Mouse (Mus musculus) MEL (cell line): ENCODE measurements around the gene Tmem95. TPM values are rescaled to one million over a fixed set of nuclear protein-coding genes. Genes with fewer than 3 reads are reported as not detected.

Experiments used
- DNase-seq: peaks from one replicate; pipeline ENCODE4 v3.0.0; 2011; ENCODE audit warnings: low read depth, low spot score
- H3K27ac ChIP-seq: 2 replicates; pipeline ENCODE4 v1.5.1; 2012; ENCODE audit warnings: low read depth, mild to moderate bottlenecking, control low read depth, low read length, moderate library complexity; ENCODE audit not compliant: control insufficient read depth
- H3K27me3 ChIP-seq, 2 experiments: fragments of 150-350 bp in 1 of 2; sonication (generic) in 1 of 2; 2 replicates each; pipeline ENCODE4 v1.6.1; 2012; ENCODE audit warnings: low read length in 2 of 2, mild to moderate bottlenecking in 2 of 2, improper control_type of control experiment in 1 of 2, moderate library complexity in 1 of 2; ENCODE audit not compliant: insufficient read depth in 2 of 2, control insufficient read depth in 1 of 2
- H3K36me3 ChIP-seq, 2 experiments: 2 replicates each; pipeline ENCODE4 v1.6.1; 2012 to 2014; ENCODE audit warnings: low read length in 2 of 2, improper control_type of control experiment in 1 of 2, inconsistent platforms in 1 of 2, mild to moderate bottlenecking in 1 of 2; ENCODE audit not compliant: insufficient read depth in 2 of 2, control insufficient read depth in 1 of 2
- H3K4me1 ChIP-seq, 2 experiments: fragments of 150-350 bp in 1 of 2; sonication (generic) in 1 of 2; 2 replicates each; pipeline ENCODE4 v1.6.1; 2012; ENCODE audit warnings: low read length in 2 of 2, improper control_type of control experiment in 1 of 2, mild to moderate bottlenecking in 1 of 2; ENCODE audit not compliant: insufficient read depth in 2 of 2, control insufficient read depth in 1 of 2
- H3K4me3 ChIP-seq, 2 experiments: fragments of 150-350 bp in 1 of 2; sonication (generic) in 1 of 2; 2 replicates each; pipeline ENCODE4 v1.5.1; 2012; ENCODE audit warnings: low read depth in 2 of 2, low read length in 2 of 2, mild to moderate bottlenecking in 2 of 2, moderate library complexity in 2 of 2, control low read depth in 1 of 2, improper control_type of control experiment in 1 of 2; ENCODE audit not compliant: control insufficient read depth in 1 of 2, insufficient read depth in 1 of 2
- H3K79me2 ChIP-seq: 2 replicates; pipeline ENCODE4 v1.6.1; 2012; ENCODE audit warnings: mild to moderate bottlenecking, low read length, moderate library complexity; ENCODE audit not compliant: control insufficient read depth, poor library complexity, insufficient read depth
- H3K9ac ChIP-seq: 2 replicates; pipeline ENCODE4 v1.6.1; 2012; ENCODE audit warnings: low read depth, mild to moderate bottlenecking, control low read depth, low read length, moderate library complexity; ENCODE audit not compliant: control insufficient read depth, poor library complexity, severe bottlenecking
- H3K9me3 ChIP-seq: fragments of 150-350 bp; sonication (generic); replicated peaks from 2 replicates; pipeline ENCODE4 v1.6.1; 2012; ENCODE audit warnings: mild to moderate bottlenecking, low read length, improper control_type of control experiment, moderate library complexity; ENCODE audit not compliant: insufficient read depth
- BHLHE40 ChIP-seq: IDR thresholded peaks from 2 replicates; pipeline ENCODE4 v1.6.1; 2012; ENCODE audit warnings: low read depth, mild to moderate bottlenecking, inconsistent platforms, low read length, improper control_type of control experiment, borderline replicate concordance
- CHD2 ChIP-seq: IDR thresholded peaks from 2 replicates; pipeline ENCODE4 v1.6.1; 2011; ENCODE audit warnings: low read length, improper control_type of control experiment
- CTCF ChIP-seq, 3 experiments: IDR thresholded peaks in 2 of 3; conservative IDR thresholded peaks in 1 of 3; 2 replicates each; pipeline ENCODE4 v1.5.1; 2011 to 2012; ENCODE audit warnings: low read length in 3 of 3, low read depth in 2 of 3, mild to moderate bottlenecking in 2 of 3, improper control_type of control experiment in 1 of 3, inconsistent platforms in 1 of 3, mixed read lengths in 1 of 3, moderate library complexity in 1 of 3; ENCODE audit not compliant: control insufficient read depth in 1 of 3, insufficient read depth in 1 of 3, poor library complexity in 1 of 3, severe bottlenecking in 1 of 3
- E2F4 ChIP-seq: IDR thresholded peaks from 2 replicates; pipeline ENCODE4 v1.6.1; 2011; ENCODE audit warnings: low read depth, low read length, improper control_type of control experiment, borderline replicate concordance
- ELF1 ChIP-seq: IDR thresholded peaks from 2 replicates; pipeline ENCODE4 v1.6.1; 2014; ENCODE audit warnings: low read depth, mild to moderate bottlenecking, inconsistent platforms, low read length, improper control_type of control experiment, moderate library complexity
- EP300 ChIP-seq, 2 experiments: IDR thresholded peaks; 2 replicates each; pipeline ENCODE4 v1.6.1; 2011; ENCODE audit warnings: improper control_type of control experiment in 2 of 2, low read length in 2 of 2, low read depth in 1 of 2, mild to moderate bottlenecking in 1 of 2
- ETS1 ChIP-seq: IDR thresholded peaks from 2 replicates; pipeline ENCODE4 v1.6.1; 2012; ENCODE audit warnings: low read depth, mild to moderate bottlenecking, inconsistent platforms, low read length, improper control_type of control experiment, moderate library complexity
- GABPA ChIP-seq: IDR thresholded peaks from 2 replicates; pipeline ENCODE4 v1.6.1; 2012; ENCODE audit warnings: low read depth, mild to moderate bottlenecking, inconsistent platforms, low read length, improper control_type of control experiment, moderate library complexity
- GATA1 ChIP-seq: IDR thresholded peaks from 2 replicates; pipeline ENCODE4 v1.6.1; 2011; ENCODE audit warnings: low read depth, low read length, improper control_type of control experiment
- HCFC1 ChIP-seq: IDR thresholded peaks from 2 replicates; pipeline ENCODE4 v1.6.1; 2012; ENCODE audit warnings: low read depth, mild to moderate bottlenecking, inconsistent platforms, low read length, improper control_type of control experiment, moderate library complexity
- MAFK ChIP-seq: IDR thresholded peaks from 2 replicates; pipeline ENCODE4 v1.6.1; 2011; ENCODE audit warnings: low read depth, mild to moderate bottlenecking, low read length, improper control_type of control experiment, borderline replicate concordance
- MAX ChIP-seq: IDR thresholded peaks from 2 replicates; pipeline ENCODE4 v1.6.1; 2011; ENCODE audit warnings: low read length, improper control_type of control experiment
- MEF2A ChIP-seq: IDR thresholded peaks from 2 replicates; pipeline ENCODE4 v1.6.1; 2014; ENCODE audit warnings: low read depth, mild to moderate bottlenecking, inconsistent platforms, low read length, improper control_type of control experiment; ENCODE audit not compliant: poor library complexity, insufficient replicate concordance, severe bottlenecking; ENCODE audit errors: extremely low read depth
- MXI1 ChIP-seq: IDR thresholded peaks from 2 replicates; pipeline ENCODE4 v1.6.1; 2011; ENCODE audit warnings: mild to moderate bottlenecking, low read depth, low read length, improper control_type of control experiment
- MYB ChIP-seq: IDR thresholded peaks from 2 replicates; pipeline ENCODE4 v1.6.1; 2011; ENCODE audit warnings: mild to moderate bottlenecking, low read depth, low read length, improper control_type of control experiment
- MYC ChIP-seq: IDR thresholded peaks from 2 replicates; pipeline ENCODE4 v1.6.1; 2011; ENCODE audit warnings: low read depth, mild to moderate bottlenecking, low read length, improper control_type of control experiment, moderate library complexity
- NELFE ChIP-seq: IDR thresholded peaks from 2 replicates; pipeline ENCODE4 v1.6.1; 2011; ENCODE audit warnings: low read depth, low read length, improper control_type of control experiment
- NRF1 ChIP-seq: IDR thresholded peaks from 2 replicates; pipeline ENCODE4 v1.6.1; 2014; ENCODE audit warnings: low read depth, mild to moderate bottlenecking, inconsistent platforms, low read length, improper control_type of control experiment, moderate library complexity; ENCODE audit not compliant: poor library complexity, insufficient read depth, severe bottlenecking
- POLR2AphosphoS2 ChIP-seq: IDR thresholded peaks from 2 replicates; pipeline ENCODE4 v1.6.1; 2011; ENCODE audit warnings: low read length, improper control_type of control experiment
- RAD21 ChIP-seq: IDR thresholded peaks from 2 replicates; pipeline ENCODE4 v1.6.1; 2011; ENCODE audit warnings: mild to moderate bottlenecking, low read depth, low read length, improper control_type of control experiment
- RCOR1 ChIP-seq: IDR thresholded peaks from 2 replicates; pipeline ENCODE4 v1.6.1; 2012; ENCODE audit warnings: low read depth, mild to moderate bottlenecking, inconsistent platforms, low read length, improper control_type of control experiment
- SIN3A ChIP-seq: IDR thresholded peaks from 2 replicates; pipeline ENCODE4 v1.6.1; 2012; ENCODE audit warnings: low read length, improper control_type of control experiment, inconsistent platforms
- SMC3 ChIP-seq: IDR thresholded peaks from 2 replicates; pipeline ENCODE4 v1.6.1; 2011; ENCODE audit warnings: low read depth, low read length, improper control_type of control experiment
- TBP ChIP-seq: IDR thresholded peaks from 2 replicates; pipeline ENCODE4 v1.8.0; 2011; ENCODE audit warnings: low read depth, low read length, improper control_type of control experiment
- USF1 ChIP-seq: IDR thresholded peaks from 2 replicates; pipeline ENCODE4 v1.6.1; 2014; ENCODE audit warnings: low read depth, mild to moderate bottlenecking, inconsistent platforms, low read length, improper control_type of control experiment, moderate library complexity
- USF2 ChIP-seq, 2 experiments: IDR thresholded peaks; 2 replicates each; pipeline ENCODE4 v1.6.1; 2011 to 2012; ENCODE audit warnings: improper control_type of control experiment in 2 of 2, low read length in 2 of 2, borderline replicate concordance in 1 of 2, inconsistent platforms in 1 of 2, low read depth in 1 of 2, mild to moderate bottlenecking in 1 of 2; ENCODE audit not compliant: insufficient read depth in 1 of 2
- ZC3H11A ChIP-seq: IDR thresholded peaks from 2 replicates; pipeline ENCODE4 v1.6.1; 2012; ENCODE audit warnings: low read depth, mild to moderate bottlenecking, inconsistent platforms, low read length, improper control_type of control experiment
- ZMIZ1 ChIP-seq: IDR thresholded peaks from 2 replicates; pipeline ENCODE4 v1.6.1; 2012; ENCODE audit warnings: low read depth, mild to moderate bottlenecking, inconsistent platforms, low read length, improper control_type of control experiment, moderate library complexity
- ZNF384 ChIP-seq: IDR thresholded peaks from 2 replicates; pipeline ENCODE4 v1.6.1; 2012; ENCODE audit warnings: low read depth, mild to moderate bottlenecking, inconsistent platforms, low read length, improper control_type of control experiment
- polyA plus RNA-seq, 2 experiments: library from polyadenylated mRNA; stranded (reverse) in 1 of 2; unstranded in 1 of 2; fragments of >175 nt in 1 of 2; fragments of >200 nt in 1 of 2; gene quantifications; 2 replicates each; pipeline versions ENCODE4 v1.2.1 to v1.2.4; 2012; ENCODE audit warnings: low replicate concordance in 2 of 2, low read depth in 1 of 2; ENCODE audit not compliant: insufficient read length in 2 of 2, insufficient read depth in 1 of 2, missing spikeins in 1 of 2
- total RNA-seq: library from RNA; depleted of rRNA; stranded (reverse); fragments of 300-350 nt; gene quantifications from 2 replicates; pipeline ENCODE4 v1.2.3, GENCODE M21; 2012

Tmem95 gene
- total and polyA plus RNA-seq, 3 experiments, result not detected

DNA sequence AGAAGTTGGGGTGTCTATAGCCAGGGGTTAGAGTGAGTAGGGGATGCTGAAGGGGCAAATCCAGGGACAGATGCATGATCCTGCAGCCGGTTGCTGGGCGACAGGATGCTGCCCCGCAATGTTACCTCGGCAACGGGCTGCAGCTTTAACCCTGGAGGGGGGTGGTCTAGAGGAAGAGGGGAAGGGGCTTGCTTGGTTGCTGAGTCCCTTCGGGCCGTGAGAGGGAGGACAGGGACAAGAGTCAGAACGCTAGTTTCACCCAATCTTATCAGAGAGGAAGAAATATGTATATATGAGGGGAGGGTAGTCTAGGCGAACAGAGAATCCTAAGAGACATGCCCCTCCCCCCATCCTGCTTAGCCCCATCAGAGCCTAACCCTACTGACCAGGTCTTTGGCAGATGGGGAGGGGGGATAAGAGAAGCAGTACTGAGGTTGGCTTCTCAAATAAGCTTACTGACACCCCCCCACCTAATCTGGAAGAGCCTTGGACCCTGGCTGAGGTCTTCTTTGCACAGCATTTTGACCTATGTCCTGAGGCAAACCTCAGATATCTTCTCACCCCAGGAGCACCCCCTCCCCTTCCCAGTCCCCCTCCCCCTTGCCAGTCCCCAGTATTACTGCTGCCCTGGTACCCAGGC is 42.4 kb downstream of the Tmem95 start:
- TF ChIP-seq NELFE (no peak), GATA1 (no peak), ZNF384 (no peak), GABPA (no peak), SMC3 (no peak), ZMIZ1 (no peak), CTCF (IDR thresholded peaks at IDR 0.05 in 2 of 3, conservative IDR thresholded peaks at IDR 0.05 in 1 of 3; ENCODE audit: control insufficient read depth in 1 of 3, insufficient read depth in 1 of 3, low read depth in 2 of 3, low read length in 3 of 3, poor library complexity in 1 of 3, severe bottlenecking in 1 of 3) (no peak), TBP (no peak), MAX (no peak), MAFK (no peak), EP300 (IDR thresholded peaks at IDR 0.05; ENCODE audit: low read depth in 1 of 2, low read length in 2 of 2) (no peak), RCOR1 (no peak), BHLHE40 (no peak)
- H3K79me2 ChIP-seq, result peaks cover 1% of the 10 kb centered on the region; the same call in 1 of the 2 replicates
- peak overlapping the region in 1 of 2 experiments; percentile 55; a peak in 1 of 4 replicates for H3K4me3 ChIP-seq
- H3K27ac ChIP-seq, result no peak overlapping the region
- H3K4me1 ChIP-seq, result peaks cover 10 to 28% of the 10 kb centered on the region in 2 experiments
- H3K36me3 ChIP-seq, result peaks cover 0 to 14% of the 10 kb centered on the region in 2 experiments; a peak in 2 of 4 replicates
- DNase-seq, result peak; percentile 34
- peak overlapping the region; percentile 66 for H3K9ac ChIP-seq
- no peaks in the 10 kb centered on the region for H3K9me3 ChIP-seq
- no peaks in the 10 kb centered on the region; a peak in 1 of 4 replicates for H3K27me3 ChIP-seq

DNA sequence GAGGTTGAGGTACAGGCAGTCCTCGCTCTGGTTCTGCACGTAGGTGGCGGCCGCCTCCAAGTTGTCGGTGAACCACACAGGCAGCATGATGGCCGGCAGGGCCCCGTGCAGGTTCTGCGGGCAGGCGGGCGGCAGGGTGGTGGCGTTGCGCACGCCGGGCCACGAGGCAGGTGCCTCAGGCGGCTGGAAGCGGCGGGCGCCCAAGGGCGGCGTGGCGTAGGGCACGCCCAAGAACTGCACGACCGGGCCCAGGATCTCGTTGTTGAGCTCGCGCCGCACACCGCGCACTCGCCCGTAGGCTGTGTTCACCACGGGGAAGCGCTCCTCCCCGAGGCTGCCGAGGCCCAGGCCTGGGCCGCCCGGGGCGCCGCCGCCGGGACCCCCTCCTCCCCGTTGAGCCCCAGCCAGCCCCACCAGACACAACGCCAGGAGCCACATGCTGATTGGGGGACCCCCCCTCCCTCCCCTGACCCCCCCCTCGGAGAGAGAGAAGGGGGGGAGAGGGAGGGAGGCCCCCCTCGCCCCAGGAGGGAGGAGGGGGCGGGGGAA is 43.7 kb downstream of the Tmem95 start:
- DNase-seq, result peak; percentile 88
- Histone ChIP-seq H3K27ac (peak overlapping the region; percentile 46), H3K36me3 (peaks cover 2 to 11% of the 10 kb centered on the region in 2 experiments; a peak in 2 of 4 replicates), H3K27me3 (no peaks in the 10 kb centered on the region; a peak in 1 of 4 replicates), H3K9me3 (no peaks in the 10 kb centered on the region), H3K79me2 (peaks cover 1% of the 10 kb centered on the region; the same call in 1 of the 2 replicates), H3K4me1 (peaks cover 8 to 25% of the 10 kb centered on the region in 2 experiments), H3K9ac (peak overlapping the region; percentile 74), H3K4me3 (peak overlapping the region; percentile 47 to 55)
- peak; percentile 90 for TF ChIP-seq MAX
- TF ChIP-seq MYC, result peak; percentile 57
- TF ChIP-seq ZMIZ1, result no peak; the same call in 1 of the 2 replicates
- TF ChIP-seq ZC3H11A, result no peak
- no peak for TF ChIP-seq MEF2A
- no peak for TF ChIP-seq E2F4
- no peak for TF ChIP-seq SMC3
- TF ChIP-seq TBP, result no peak
- TF ChIP-seq USF2 (IDR thresholded peaks at IDR 0.05; ENCODE audit: borderline replicate concordance in 1 of 2, insufficient read depth in 1 of 2, low read depth in 1 of 2, low read length in 2 of 2), result no peak
- no peak; the same call in 1 of the 2 replicates for TF ChIP-seq HCFC1
- no peak for TF ChIP-seq RCOR1
- TF ChIP-seq POLR2AphosphoS2, result no peak
- no peak for TF ChIP-seq MAFK
- TF ChIP-seq MXI1, result peak; percentile 89; the same call in 1 of the 2 replicates
- TF ChIP-seq SIN3A, result no peak
- no peak for TF ChIP-seq RAD21
- TF ChIP-seq CHD2, result no peak
- no peak for TF ChIP-seq MYB
- TF ChIP-seq ETS1, result no peak
- no peak for TF ChIP-seq ELF1
- TF ChIP-seq NRF1, result no peak
- no peak for TF ChIP-seq USF1
